Mouse (Mus musculus): Measurements from ENCODE around the gene Itga7. TPM values are rescaled to one million over a fixed set of nuclear protein-coding genes. Genes with fewer than 3 reads are reported as not detected.
"Not testable (repeated sequence)": the region's sequence is repeated elsewhere in the genome, so short reads cannot be mapped to it uniquely, and the experiment has no call there.

Gene Itga7
- total RNA-seq, 4 experiments from 2014 or later: 12.6 to 15.5 (median 13.9) TPM

- DNase-seq (ENCODE audit: low spot score in 2 of 2): no peak
Observed at GRCm38 (mm10) chr10:128980644-128981365, 47.2 kb downstream of the Itga7 start.

- DNase-seq (ENCODE audit: low spot score in 2 of 2): not testable (repeated sequence)
Observed at GRCm38 (mm10) chr10:128989131-128989530, 55.5 kb downstream of the Itga7 start, which contains the start of gene Olfr9. Gene Olfr9 (plus strand): TSS chr10:128989431.

- DNase-seq (ENCODE audit: low spot score in 2 of 2): not testable (repeated sequence)
Observed at GRCm38 (mm10) chr10:128990129-128990850, 56.7 kb downstream of the Itga7 start.

- no peak for DNase-seq (ENCODE audit: low spot score in 2 of 2)
Observed at GRCm38 (mm10) chr10:128990994-128991393, 57.4 kb downstream of the Itga7 start.

GRCm38 (mm10) chr10:128995796-128996195, 62.2 kb downstream of the Itga7 start:
- no peak for DNase-seq (ENCODE audit: low spot score in 2 of 2)

- DNase-seq (ENCODE audit: low spot score in 2 of 2): no peak
Observed at GRCm38 (mm10) chr10:128996523-128997040, 63.0 kb downstream of the Itga7 start.

GRCm38 (mm10) chr10:129004032-129004920, 70.7 kb downstream of the Itga7 start:
- no peak for DNase-seq (ENCODE audit: low spot score in 2 of 2)

Other genes with a start within 250 kb of the Itga7 start
- gene Rab5b, start 237.6 kb upstream of the Itga7 start, total RNA-seq (2022): 100 to 1,000 TPM; 131 to 143 (median 135) TPM
- under 1 TPM; 0.40 to 0.98 (median 0.59) TPM for gene Pmel, start 229.6 kb upstream of the Itga7 start, total RNA-seq (2022)
- 1 to 10 TPM; 2.5 to 5.9 (median 3.8) TPM for gene Cdk2, start 228.8 kb upstream of the Itga7 start, total RNA-seq (2022)
- 10 to 100 TPM in 1 of 4 experiments, 1 to 10 TPM in 3; 9.0 to 10.5 (median 9.6) TPM for gene Dgka, start 189.0 kb upstream of the Itga7 start, total RNA-seq (2022)
- 10 to 100 TPM; 28.6 to 31.6 (median 30.2) TPM for gene Pym1, start 185.9 kb upstream of the Itga7 start, total RNA-seq (2022)
- 1 to 10 TPM in 1 of 4 experiments, under 1 TPM in 3; 0.59 to 1.8 (median 0.85) TPM for gene Mmp19, start 142.9 kb upstream of the Itga7 start, total RNA-seq (2022)
- 10 to 100 TPM; 62.4 to 73.2 (median 65.8) TPM for gene Dnajc14, start 129.8 kb upstream of the Itga7 start, total RNA-seq (2022)
- gene Tmem198b, start 129.4 kb upstream of the Itga7 start, total RNA-seq (2022): 10 to 100 TPM; 10.5 to 12.0 (median 11.4) TPM
- gene Sarnp, start 116.5 kb upstream of the Itga7 start, total RNA-seq (2022): 10 to 100 TPM; 29.7 to 35.2 (median 31.2) TPM
- gene Ormdl2, start 112.2 kb upstream of the Itga7 start, total RNA-seq (2022): 1 to 10 TPM; 6.5 to 8.7 (median 7.8) TPM
- gene Gdf11, start 42.1 kb upstream of the Itga7 start, total RNA-seq (2022): 10 to 100 TPM; 13.3 to 15.2 (median 13.9) TPM
- 100 to 1,000 TPM in 2 of 4 experiments, 10 to 100 TPM in 2; 67.2 to 139 (median 94.1) TPM for gene Cd63, start 32.8 kb upstream of the Itga7 start, total RNA-seq (2022)
- 10 to 100 TPM in 2 of 4 experiments, 1 to 10 TPM in 2; 5.0 to 12.3 (median 8.9) TPM for gene Rdh5, start 10.9 kb upstream of the Itga7 start, total RNA-seq (2022)
- 100 to 1,000 TPM in 1 of 4 experiments, 10 to 100 TPM in 3; 83.3 to 106 (median 89.5) TPM for gene Bloc1s1, start 9.8 kb upstream of the Itga7 start, total RNA-seq (2022)
- not detected for gene Mettl7b, start 27.2 kb downstream of the Itga7 start, total RNA-seq (2022)
- not detected for gene Olfr9, start 55.6 kb downstream of the Itga7 start, total RNA-seq (2022)
- not detected for gene Olfr763, start 77.0 kb downstream of the Itga7 start, total RNA-seq (2022)
- not detected for gene Olfr764-ps1, start 106.1 kb downstream of the Itga7 start, total RNA-seq (2022)
- not detected for gene Olfr765, start 116.2 kb downstream of the Itga7 start, total RNA-seq (2022)
- not detected for gene Olfr766-ps1, start 135.2 kb downstream of the Itga7 start, total RNA-seq (2022)
- gene Olfr767, start 149.1 kb downstream of the Itga7 start, total RNA-seq (2022): not detected
- gene Olfr768, start 165.6 kb downstream of the Itga7 start, total RNA-seq (2022): not detected
- gene Olfr769, start 184.0 kb downstream of the Itga7 start, total RNA-seq (2022): not detected
- not detected for gene Olfr770, start 205.2 kb downstream of the Itga7 start, total RNA-seq (2022)
- gene Olfr771, start 230.9 kb downstream of the Itga7 start, total RNA-seq (2022): not detected
- gene Olfr772, start 244.1 kb downstream of the Itga7 start, total RNA-seq (2022): not detected